Mouse (Mus musculus) bone marrow macrophage, adult 2 months (primary cell): ENCODE results near the gene Gm8439. TPM values are rescaled to one million over a fixed set of nuclear protein-coding genes. Genes with fewer than 3 reads are reported as not detected.

Experiments
- H3K27ac ChIP-seq: 2 replicates; pipeline ENCODE4 v1.5.1; 2012; ENCODE audit warnings: low read depth, low read length; ENCODE audit not compliant: insufficient read depth
- H3K4me1 ChIP-seq: 2 replicates; pipeline ENCODE4 v1.6.1; 2012; ENCODE audit warnings: low read length; ENCODE audit not compliant: control insufficient read depth, insufficient read depth
- H3K4me3 ChIP-seq: 2 replicates; pipeline ENCODE4 v1.5.1; 2012; ENCODE audit warnings: mild to moderate bottlenecking, low read length, moderate library complexity; ENCODE audit not compliant: insufficient read depth
- CTCF ChIP-seq: IDR thresholded peaks from 2 replicates; pipeline ENCODE4 v1.5.1; 2012; ENCODE audit warnings: low read depth, mild to moderate bottlenecking, low read length, moderate library complexity
- POLR2A ChIP-seq: IDR thresholded peaks from 2 replicates; pipeline ENCODE4 v1.6.1; 2012; ENCODE audit warnings: mild to moderate bottlenecking, low read depth, low read length, borderline replicate concordance
- polyA plus RNA-seq: library from polyadenylated mRNA; stranded (reverse); fragments of >200 nt; gene quantifications from 2 replicates; pipeline ENCODE4 v1.2.4, GENCODE M21; 2012; ENCODE audit not compliant: missing spikeins, insufficient read depth, insufficient read length

Gm8439 gene
- polyA plus RNA-seq, 1 experiment, result not detected

- Histone ChIP-seq H3K27ac (no peak overlapping the region), H3K4me3 (no peak overlapping the region), H3K4me1 (no peaks in the 10 kb centered on the region)
- TF ChIP-seq CTCF, result no peak
- TF ChIP-seq POLR2A, result no peak
Measured at GRCm38 (mm10) chr4:120635351-120635750, 46.8 kb downstream of the Gm8439 start.

- no peak overlapping the region for H3K27ac ChIP-seq
- peaks cover 16% of the 10 kb centered on the region for H3K4me1 ChIP-seq
- no peak for TF ChIP-seq POLR2A
- TF ChIP-seq CTCF, result no peak
- no peak overlapping the region for H3K4me3 ChIP-seq
Measured at GRCm38 (mm10) chr4:120641946-120642345, 53.4 kb downstream of the Gm8439 start.

- H3K4me1 ChIP-seq, result peaks cover 16% of the 10 kb centered on the region
- no peak overlapping the region for H3K4me3 ChIP-seq
- TF ChIP-seq CTCF (no peak), POLR2A (no peak)
- H3K27ac ChIP-seq, result no peak overlapping the region; the same call in 1 of the 2 replicates
Measured at GRCm38 (mm10) chr4:120643899-120644298, 55.4 kb downstream of the Gm8439 start.

- peaks cover 4% of the 10 kb centered on the region for H3K4me1 ChIP-seq
- H3K4me3 ChIP-seq, result no peak overlapping the region
- H3K27ac ChIP-seq, result no peak overlapping the region
- TF ChIP-seq POLR2A, result no peak
- TF ChIP-seq CTCF, result no peak
Measured at GRCm38 (mm10) chr4:120649369-120650207, 61.0 kb downstream of the Gm8439 start.

GRCm38 (mm10) chr4:120650208-120650592 is 61.7 kb downstream of the Gm8439 start:
- H3K27ac ChIP-seq, result no peak overlapping the region
- H3K4me3 ChIP-seq, result no peak overlapping the region
- TF ChIP-seq CTCF (no peak), POLR2A (no peak)

GRCm38 (mm10) chr4:120655898-120656297 is 67.4 kb downstream of the Gm8439 start:
- Histone ChIP-seq H3K27ac (no peak overlapping the region), H3K4me3 (no peak overlapping the region), H3K4me1 (no peaks in the 10 kb centered on the region)
- no peak for TF ChIP-seq CTCF
- no peak for TF ChIP-seq POLR2A

More at GRCm38 (mm10) chr4:120650208-120650592, 61.7 kb downstream of the Gm8439 start:
- H3K4me1 ChIP-seq, result peaks cover 2% of the 10 kb centered on the region; the same call in 1 of the 2 replicates

Other genes starting within 250 kb of the Gm8439 start
- gene Scmh1, start 183.5 kb upstream of the Gm8439 start, polyA plus RNA-seq, result 26.7 and 34.2 TPM in 2 replicates
- gene Slfnl1, start 56.5 kb upstream of the Gm8439 start, polyA plus RNA-seq, result not detected in 2 replicates
- gene Ctps, start 18.5 kb upstream of the Gm8439 start, polyA plus RNA-seq, result 2.1 and 2.7 TPM in 2 replicates
- not detected in 2 replicates for gene Cited4, start 77.8 kb downstream of the Gm8439 start, polyA plus RNA-seq
- not detected in 2 replicates for gene Kcnq4, start 159.9 kb downstream of the Gm8439 start, polyA plus RNA-seq
- gene Nfyc, start 242.8 kb downstream of the Gm8439 start, polyA plus RNA-seq, result 30.5 and 35.4 TPM in 2 replicates